Mouse (Mus musculus) brain, embryonic 14.5 days (tissue): ENCODE measurements at regions not wholly inside any gene's neighbourhood (a gene's known extent, or its start where the extent isn't known, plus 50 kb on each side); places are given as distances from the start of the nearest gene placed in this dataset.

ENCODE experiments used
- CTCF ChIP-seq: fragments of 200-500 bp; IDR thresholded peaks from 2 replicates; pipeline ENCODE4 v1.5.1; 2012; ENCODE audit warnings: inconsistent platforms, mild to moderate bottlenecking, moderate library complexity, borderline replicate concordance; ENCODE audit not compliant: insufficient read depth, insufficient read length; ENCODE audit errors: extremely low read depth
- POLR2A ChIP-seq: fragments of 200-500 bp; IDR thresholded peaks from 2 replicates; pipeline ENCODE4 v1.6.1; 2012; ENCODE audit warnings: mild to moderate bottlenecking, inconsistent platforms, borderline replicate concordance; ENCODE audit not compliant: poor library complexity, insufficient read depth, insufficient read length, severe bottlenecking; ENCODE audit errors: extremely low read depth

DNA sequence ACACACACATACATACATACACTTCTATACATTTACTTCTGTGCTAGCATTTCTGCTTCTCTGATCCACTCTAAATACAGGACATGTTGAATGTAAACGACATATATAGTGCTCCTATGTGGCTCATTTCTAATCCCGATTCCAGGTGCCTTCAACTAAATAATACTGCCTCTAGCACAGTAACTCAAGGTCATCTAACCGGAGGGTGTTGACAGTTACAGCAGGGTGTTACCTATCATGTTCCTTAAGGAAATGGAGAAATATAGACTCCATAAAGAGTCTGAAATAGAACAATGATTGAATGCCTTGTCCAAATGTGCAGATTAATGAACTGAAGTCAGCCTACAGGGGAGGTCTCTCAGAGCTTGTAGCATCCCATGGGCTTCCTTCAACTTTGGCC is 307.3 kb upstream of the Apob start:
- TF ChIP-seq CTCF (no peak), POLR2A (no peak)
